Mouse (Mus musculus) stomach, postnatal 0 days (tissue): ENCODE data around the gene Akt2.

Experiments used
- CTCF ChIP-seq: IDR thresholded peaks from 2 replicates; pipeline ENCODE4 v1.5.1; 2016; ENCODE audit warnings: antibody characterized with exemption, low read depth, mild to moderate bottlenecking, moderate library complexity
- EP300 ChIP-seq: optimal IDR thresholded peaks from 2 replicates; pipeline ENCODE3; 2016; ENCODE audit warnings: antibody characterized with exemption

DNA sequence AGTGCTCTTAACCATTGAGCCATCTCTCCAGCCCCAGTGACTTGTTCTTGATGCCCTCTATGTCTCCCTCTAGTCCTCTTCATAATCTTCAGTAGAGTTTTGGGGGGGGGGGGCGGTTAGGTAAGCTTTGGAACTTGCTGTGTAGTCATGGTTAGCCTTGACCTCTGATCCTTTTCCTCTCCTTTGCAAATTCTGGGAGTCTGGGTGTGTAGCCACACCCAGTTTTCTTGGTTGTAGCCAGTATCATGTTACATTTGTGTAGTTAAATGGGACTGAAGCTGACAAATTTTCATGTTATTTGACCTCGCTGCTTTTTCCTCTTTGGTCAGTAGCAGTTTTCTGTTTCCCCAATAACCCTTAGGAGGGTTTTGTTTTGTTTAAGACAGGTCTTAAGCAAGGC, 4.5 kb upstream of the Akt2 start:
- no peak for TF ChIP-seq CTCF
- no peak for TF ChIP-seq EP300
